Mouse (Mus musculus): ENCODE data around the gene Cep250. TPM values are rescaled to one million over a fixed set of nuclear protein-coding genes. Genes with fewer than 3 reads are reported as not detected.
"Not testable (repeated sequence)": the region's sequence is repeated elsewhere in the genome, so short reads cannot be mapped to it uniquely, and the experiment has no call there.

The Cep250 gene
- polyA plus RNA-seq (2017; shearing (Covaris generic)), result 10 to 100 TPM; 44.8 to 51.3 TPM

- peak; percentile 92 for ATAC-seq
These were observed at the start of gene Cep250 for GRCm38 (mm10) chr2:155956134-155957059. Cep250 (plus strand) TSS chr2:155956458.

- ATAC-seq, result no peak
These were observed 41.6 kb upstream of the Cep250 start for GRCm38 (mm10) chr2:155914684-155915083.

- no peak for ATAC-seq
These were observed 33.1 kb upstream of the Cep250 start for GRCm38 (mm10) chr2:155923143-155923542.

- not testable (repeated sequence) for ATAC-seq
These were observed 31.0 kb upstream of the Cep250 start for GRCm38 (mm10) chr2:155925213-155925612.

GRCm38 (mm10) chr2:155928711-155929345 lies 27.4 kb upstream of the Cep250 start:
- no peak for ATAC-seq

- ATAC-seq, result peak; percentile 93
These were observed 26.5 kb upstream of the Cep250 start, which contains the start of gene Uqcc1 for GRCm38 (mm10) chr2:155929531-155930442. Uqcc1 (minus strand) TSS chr2:155930310.

GRCm38 (mm10) chr2:155939897-155940529 lies 16.2 kb upstream of the Cep250 start:
- ATAC-seq, result no peak

- no peak for ATAC-seq
These were observed 15.6 kb upstream of the Cep250 start, which contains the start of gene Gm15557 for GRCm38 (mm10) chr2:155940681-155941080. Gm15557 (plus strand) TSS chr2:155940728.

- no peak for ATAC-seq
These were observed 14.4 kb upstream of the Cep250 start for GRCm38 (mm10) chr2:155941697-155942442.

GRCm38 (mm10) chr2:155943463-155943862 lies 12.8 kb upstream of the Cep250 start:
- ATAC-seq, result no peak

GRCm38 (mm10) chr2:155944685-155945084 lies 11.6 kb upstream of the Cep250 start:
- ATAC-seq, result no peak

- no peak for ATAC-seq
These were observed 11.1 kb upstream of the Cep250 start, which contains the start of gene Gdf5 for GRCm38 (mm10) chr2:155945124-155945523. Gdf5 (minus strand) TSS chr2:155945367.

GRCm38 (mm10) chr2:155945580-155945979 lies 10.7 kb upstream of the Cep250 start:
- ATAC-seq, result no peak

GRCm38 (mm10) chr2:155946069-155946468 lies 10.2 kb upstream of the Cep250 start:
- ATAC-seq, result no peak

- ATAC-seq, result no peak
These were observed 9.8 kb upstream of the Cep250 start for GRCm38 (mm10) chr2:155946499-155946898.

- ATAC-seq, result no peak
These were observed 8.8 kb upstream of the Cep250 start for GRCm38 (mm10) chr2:155947390-155948002.

GRCm38 (mm10) chr2:155949362-155949761 lies 6.9 kb upstream of the Cep250 start:
- no peak for ATAC-seq

GRCm38 (mm10) chr2:155952006-155952405 lies 4.3 kb upstream of the Cep250 start:
- ATAC-seq, result no peak

- ATAC-seq, result no peak
These were observed 3.7 kb downstream of the Cep250 start for GRCm38 (mm10) chr2:155959981-155960380.

- ATAC-seq, result no peak
These were observed 5.6 kb downstream of the Cep250 start for GRCm38 (mm10) chr2:155961862-155962261.

- no peak for ATAC-seq
These were observed 6.7 kb downstream of the Cep250 start for GRCm38 (mm10) chr2:155962991-155963390.

Data from activated CD4-positive, CD25-positive, alpha-beta regulatory T cell, adult 4 months (primary cell).